Mouse (Mus musculus) embryo, embryonic 9.5 days (tissue): ENCODE data around the gene Snrpf.
"Not testable (repeated sequence)": the region's sequence is repeated elsewhere in the genome, so short reads cannot be mapped to it uniquely, and the experiment has no call there.

Experiments used
- DNase-seq: peaks from one replicate; pipeline ENCODE4 v3.0.0-alpha.2; 2017; ENCODE audit errors: extremely low spot score

The Snrpf gene

GRCm38 (mm10) chr10:93575960-93576359, 13.5 kb downstream of the Snrpf start:
- no peak for DNase-seq

DNA sequence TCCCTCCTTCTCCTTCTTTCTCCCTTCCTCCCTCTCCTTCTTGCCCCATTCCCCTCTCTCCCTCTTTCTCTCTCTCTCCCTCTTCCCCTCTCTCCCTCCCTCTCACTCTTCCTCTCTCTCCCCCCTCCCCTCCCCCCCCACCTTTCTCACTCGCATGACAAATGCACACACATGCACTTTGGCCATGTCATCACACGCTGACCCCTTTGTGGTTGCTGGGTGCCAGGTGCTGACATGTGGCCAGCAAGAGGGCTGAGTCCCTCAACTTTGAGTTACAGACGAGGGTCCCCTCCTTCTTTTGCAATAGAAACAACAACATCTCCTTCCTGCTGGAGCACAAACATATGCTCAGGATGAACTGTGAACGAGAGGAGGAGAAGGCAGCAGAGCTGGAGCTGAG, 14.5 kb downstream of the Snrpf start:
- no peak for DNase-seq

DNA sequence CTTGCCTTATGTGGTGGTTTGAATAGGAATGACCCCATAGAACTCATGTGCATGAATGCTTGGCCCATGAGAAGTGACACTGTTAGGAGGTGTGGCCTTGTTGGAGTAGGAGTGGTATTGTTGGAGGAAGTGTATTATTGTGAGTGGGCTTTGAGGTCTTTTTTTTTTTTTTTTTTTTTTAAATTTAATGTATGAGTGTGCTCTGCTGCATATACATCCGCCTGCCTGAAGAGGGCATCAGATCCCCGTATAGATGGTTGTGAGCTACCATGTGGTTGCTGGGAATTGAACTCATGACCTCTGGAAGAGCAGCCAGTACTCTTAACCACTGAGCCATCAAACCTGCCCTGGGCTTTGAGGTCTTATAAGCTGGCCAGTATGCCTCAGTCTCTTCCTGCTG, 17.3 kb downstream of the Snrpf start:
- no peak for DNase-seq

GRCm38 (mm10) chr10:93568671-93569070, 20.8 kb downstream of the Snrpf start:
- no peak for DNase-seq

DNA sequence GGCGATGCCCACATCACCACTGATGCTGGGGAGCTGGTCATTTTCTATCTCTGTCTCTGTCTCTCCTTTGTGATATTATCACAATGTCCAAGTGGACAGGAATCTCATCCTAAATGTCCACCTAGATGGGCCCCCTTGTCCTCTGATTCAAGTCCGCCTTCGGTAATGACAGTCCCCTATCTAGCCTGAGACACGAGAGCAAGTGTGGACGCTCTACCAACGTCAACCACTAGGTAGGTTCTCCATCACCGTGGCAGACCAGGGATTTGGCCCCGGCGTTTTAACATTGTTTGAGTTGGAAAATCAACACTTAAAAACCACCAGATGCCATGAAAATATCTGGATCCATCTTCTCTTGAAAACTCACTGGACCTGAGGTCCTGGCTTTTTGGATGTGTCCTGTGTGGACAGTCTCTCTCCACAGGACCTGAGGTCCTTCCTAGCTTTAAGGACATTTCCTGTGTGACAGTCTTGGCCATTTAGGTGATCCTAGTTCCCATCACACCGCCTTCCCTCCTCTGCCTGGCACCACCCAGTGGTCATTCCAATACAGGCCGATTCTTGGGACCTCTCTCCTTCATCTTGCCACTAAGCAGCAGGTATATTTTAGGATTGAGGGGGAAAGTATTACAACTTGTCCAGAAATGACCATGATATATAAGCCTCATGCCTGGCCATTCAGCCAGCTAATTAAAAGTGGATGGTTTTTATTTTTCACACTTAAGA, 21.5 kb downstream of the Snrpf start:
- no peak for DNase-seq

DNA sequence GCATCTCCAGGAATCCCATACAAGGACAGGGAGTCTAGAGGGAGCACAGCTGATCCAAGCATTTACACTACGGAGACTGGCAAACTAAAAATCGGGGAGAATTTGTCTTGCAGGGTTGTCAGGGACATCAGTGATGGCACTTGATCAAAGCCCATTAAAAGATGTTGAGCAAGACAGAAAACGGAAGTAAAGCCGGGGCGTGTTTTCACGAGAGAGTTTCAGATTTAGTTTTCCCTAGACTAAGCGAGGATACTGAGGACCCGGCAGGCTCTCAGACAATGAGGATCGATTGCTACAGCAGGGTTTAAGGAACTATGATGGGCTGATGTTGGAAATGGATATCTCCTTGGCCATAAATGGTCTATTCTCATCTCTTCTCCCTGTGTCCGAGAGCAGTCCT, 22.4 kb downstream of the Snrpf start:
- no peak for DNase-seq

DNA sequence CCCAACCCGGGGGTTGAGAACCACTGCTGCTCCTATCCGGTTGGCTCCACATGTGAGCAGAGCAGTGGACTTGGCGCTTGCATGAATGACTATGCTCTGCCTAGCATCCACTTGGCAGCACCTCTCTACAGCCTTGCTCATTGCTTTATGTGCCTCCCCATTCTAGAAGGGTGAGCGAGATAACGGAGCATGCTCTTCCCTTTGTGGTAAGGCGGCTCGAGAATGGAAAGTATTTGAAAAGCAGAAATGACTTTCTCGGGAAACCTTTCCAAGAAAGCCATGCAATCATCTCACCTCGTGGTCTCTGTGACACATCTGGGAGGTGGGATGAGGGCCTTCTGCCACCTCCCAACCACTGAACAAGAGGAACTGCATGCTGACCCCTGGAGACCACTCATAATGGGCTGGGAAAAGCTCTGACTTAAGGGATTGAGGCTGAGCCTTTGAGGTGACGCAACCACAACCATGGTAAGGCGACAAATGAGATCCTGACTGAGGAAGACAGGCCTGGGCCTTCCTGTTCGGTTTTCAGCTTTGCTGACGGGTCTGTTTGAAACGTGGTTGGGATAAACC, 24.9 kb downstream of the Snrpf start:
- DNase-seq, result no peak

- no peak for DNase-seq
These were observed 29.7 kb downstream of the Snrpf start for GRCm38 (mm10) chr10:93559786-93560185.

DNA sequence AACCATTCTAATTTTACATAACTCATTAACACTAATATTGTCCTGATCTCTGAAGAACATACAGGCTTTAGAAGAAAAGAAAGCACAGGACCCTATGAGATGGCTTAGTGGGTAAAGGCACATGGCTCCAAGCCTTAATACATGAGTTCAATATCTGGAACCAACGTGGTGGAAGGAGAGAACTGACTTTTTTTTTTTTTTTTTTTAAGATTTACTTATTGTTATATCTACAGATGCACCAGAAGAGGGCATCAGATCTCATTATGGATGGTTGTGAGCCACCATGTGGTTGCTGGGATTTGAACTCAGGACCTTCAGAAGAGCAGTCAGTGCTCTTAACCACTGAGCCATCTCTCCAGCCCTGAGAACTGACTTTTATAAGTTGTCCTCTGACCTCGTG, 31.5 kb downstream of the Snrpf start:
- DNase-seq, result not testable (repeated sequence)

DNA sequence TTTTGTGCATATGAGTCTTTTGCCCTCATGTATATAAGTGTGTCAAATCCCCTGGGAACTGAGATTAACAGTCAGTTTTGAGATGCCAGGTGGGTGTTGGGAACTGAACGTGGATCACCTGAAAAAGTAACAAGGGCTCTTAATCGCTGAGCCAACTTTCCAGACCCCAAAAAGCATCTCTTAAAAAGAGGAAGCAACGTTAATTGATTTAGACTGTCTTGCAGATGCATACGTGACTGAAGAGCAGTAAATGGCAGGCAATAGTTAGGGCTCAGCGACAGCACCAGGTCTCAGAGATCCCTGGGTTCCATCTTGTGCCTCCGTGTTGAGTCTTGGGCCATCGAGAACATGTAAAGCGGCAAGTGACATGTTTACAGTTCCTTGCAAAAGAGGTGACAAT, 36.9 kb downstream of the Snrpf start:
- DNase-seq, result no peak

DNA sequence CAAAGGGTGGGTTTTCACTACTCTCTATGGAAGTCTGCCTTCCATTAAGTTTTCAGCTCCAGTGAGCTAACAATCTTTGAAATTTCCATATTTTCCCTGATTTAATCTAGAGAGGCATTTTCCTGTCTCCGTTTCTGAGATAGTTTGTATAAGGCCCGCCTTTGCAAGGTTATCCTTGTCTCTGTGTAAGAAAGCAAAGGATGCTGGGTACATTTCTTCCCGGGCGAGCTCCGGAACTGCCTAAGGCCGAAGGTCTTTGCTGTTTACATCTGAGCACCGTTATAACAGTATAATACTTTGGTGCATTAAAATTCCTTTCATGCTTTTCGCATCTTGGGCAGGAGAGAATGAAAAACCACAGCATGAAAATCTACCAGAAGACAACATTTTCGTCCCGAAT, 39.7 kb downstream of the Snrpf start:
- DNase-seq, result no peak

DNA sequence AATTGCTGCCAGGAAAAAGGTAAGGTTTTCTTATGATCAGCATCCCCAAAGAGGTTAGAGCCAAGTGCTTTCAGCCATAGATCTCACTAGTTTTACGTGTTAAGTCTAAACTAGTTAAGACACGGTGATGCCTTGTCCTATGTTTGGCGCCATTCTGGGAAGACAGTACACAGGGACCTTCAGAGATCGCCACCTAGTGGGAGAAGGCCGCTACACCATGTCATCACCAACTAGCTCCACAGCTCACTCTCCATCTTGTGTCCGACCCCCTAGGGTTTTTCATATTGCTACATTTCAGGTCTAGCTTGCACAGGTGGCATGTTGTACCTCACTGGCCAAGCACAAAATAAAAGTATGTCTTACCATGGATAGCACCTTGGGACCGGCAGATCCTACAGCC, 40.5 kb downstream of the Snrpf start:
- peak; percentile 76 for DNase-seq

DNA sequence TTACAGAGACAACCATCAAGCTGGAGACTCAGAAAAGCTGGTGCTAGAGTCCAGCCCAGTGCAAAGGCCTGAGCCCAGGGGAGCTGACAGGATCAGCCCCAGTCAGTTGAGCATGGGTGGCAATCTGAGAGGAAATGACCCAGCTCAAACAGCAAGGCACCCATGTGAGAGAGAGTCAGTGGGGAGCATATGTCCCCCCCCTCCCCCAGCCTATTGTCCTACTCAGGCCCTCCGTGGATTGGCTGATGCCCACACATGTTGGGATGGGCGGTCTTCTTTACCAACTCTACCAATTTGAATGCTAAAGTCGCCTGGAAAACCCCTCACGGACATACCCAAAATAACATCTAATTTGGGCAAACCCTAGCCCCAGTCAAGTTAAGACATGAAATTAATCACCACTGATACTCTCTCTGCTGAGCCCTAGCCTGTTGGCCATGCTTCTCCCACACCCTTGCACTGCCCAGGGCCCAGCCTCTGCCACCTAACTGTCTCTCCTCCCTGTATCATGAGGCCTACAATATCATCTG, 41.7 kb downstream of the Snrpf start:
- DNase-seq, result no peak

GRCm38 (mm10) chr10:93544172-93544571, 45.3 kb downstream of the Snrpf start:
- DNase-seq, result no peak

GRCm38 (mm10) chr10:93543176-93543575, 46.3 kb downstream of the Snrpf start:
- DNase-seq, result no peak

- no peak for DNase-seq
These were observed 47.1 kb downstream of the Snrpf start for GRCm38 (mm10) chr10:93542356-93542755.

- DNase-seq, result no peak
These were observed 47.9 kb downstream of the Snrpf start for GRCm38 (mm10) chr10:93541585-93541984.

DNA sequence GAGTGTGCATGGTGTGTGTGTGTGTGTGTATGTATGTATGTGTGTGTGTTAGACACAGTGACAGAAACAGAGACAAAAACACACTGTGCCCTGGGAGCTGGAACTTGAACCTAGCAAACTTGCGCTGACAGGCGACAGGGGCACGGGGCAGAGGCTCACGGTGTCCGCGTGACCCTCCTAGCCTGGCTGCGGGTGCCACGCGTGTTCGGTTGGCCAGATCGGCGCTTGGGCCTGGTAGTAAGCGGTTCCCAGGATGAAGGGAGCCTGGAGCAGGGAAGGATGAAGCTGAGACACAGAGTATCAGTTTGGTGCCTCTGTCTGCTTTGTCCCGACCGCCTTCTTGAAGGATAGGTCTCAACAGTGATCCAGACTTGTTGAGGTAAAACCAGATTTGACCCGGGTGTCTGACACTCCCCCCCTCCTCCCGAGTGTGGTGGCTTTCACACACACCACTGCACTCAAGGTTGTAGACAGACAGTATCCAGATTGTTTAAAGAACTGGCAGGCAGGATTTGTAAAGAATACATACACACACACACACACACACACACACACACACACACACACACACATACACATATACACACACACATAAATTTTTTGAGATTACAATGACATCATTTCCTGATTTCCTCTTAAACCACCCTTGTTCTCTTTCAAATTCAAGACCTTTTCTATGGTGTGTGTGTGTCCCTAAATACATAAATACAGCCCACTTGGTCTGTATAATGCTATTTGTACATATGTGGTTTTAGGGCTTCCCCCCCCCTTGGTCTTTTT, 48.9 kb downstream of the Snrpf start, which contains the start of gene Ccdc38:
Gene Ccdc38, plus strand, starts transcription at position 202 of the 780 bp plus-strand sequence.
- DNase-seq, result peak; percentile 12

DNA sequence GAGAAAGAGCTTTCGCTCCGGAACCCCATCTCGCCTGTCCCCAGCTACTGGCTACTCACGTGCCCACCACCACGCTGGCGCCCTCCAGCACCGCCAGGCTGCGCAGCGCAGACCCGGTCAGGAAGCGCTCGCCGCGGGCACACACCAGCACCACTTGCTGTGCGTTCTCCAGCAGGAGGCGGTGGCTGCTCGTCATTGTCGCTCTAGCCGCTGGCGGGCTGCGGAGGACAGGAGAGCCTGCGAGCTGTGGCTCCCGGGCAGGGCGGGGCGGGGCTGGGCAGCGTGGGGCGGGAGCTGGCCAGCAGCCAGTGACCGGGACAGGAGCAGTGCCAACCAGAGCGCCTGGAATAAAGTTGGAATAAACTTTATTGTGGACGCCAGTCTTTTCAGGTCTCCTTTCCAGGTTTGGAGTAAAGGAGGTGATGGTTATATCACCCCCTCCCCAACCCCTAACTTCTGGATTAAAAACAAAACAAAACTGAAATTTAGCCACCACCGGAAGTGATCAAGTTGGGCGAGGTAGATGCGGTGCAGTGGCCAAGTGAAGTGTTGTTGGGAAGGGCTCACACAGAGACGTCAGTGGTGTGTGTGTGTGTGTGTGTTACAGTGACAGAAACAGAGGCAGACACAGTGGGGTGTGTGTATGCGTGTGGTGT, 49.6 kb downstream of the Snrpf start, which contains the start of gene Amdhd1:
Gene Amdhd1, minus strand, starts transcription at position 259 of the 656 bp plus-strand sequence.
- DNase-seq, result peak; percentile 85

DNA sequence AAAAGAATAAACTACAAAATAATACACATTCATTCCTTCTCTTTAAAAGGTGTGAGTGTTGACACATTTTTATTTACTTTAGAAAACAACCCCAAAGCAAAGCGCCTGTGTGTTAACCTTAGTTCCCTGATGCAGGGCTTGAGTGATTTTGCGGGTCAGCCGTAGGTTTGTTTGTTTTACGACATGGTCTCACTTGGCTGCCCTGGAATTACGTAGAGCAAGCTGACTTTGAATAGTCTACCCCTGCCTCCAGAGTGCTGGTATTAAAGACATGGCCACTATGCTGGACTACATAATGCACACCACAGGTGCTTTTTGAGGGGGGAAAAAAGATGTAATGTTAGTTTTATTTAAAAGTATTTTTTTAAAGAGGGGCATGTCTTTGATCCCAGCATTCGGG, 50.7 kb downstream of the Snrpf start:
- DNase-seq, result no peak

GRCm38 (mm10) chr10:93538287-93538686, 51.2 kb downstream of the Snrpf start:
- no peak for DNase-seq
